Mouse (Mus musculus): ENCODE results near the gene Sult1b1. TPM values are rescaled to one million over a fixed set of nuclear protein-coding genes. Genes with fewer than 3 reads are reported as not detected.

Gene Sult1b1
- total and polyA plus RNA-seq, 3 experiments: not detected

DNA sequence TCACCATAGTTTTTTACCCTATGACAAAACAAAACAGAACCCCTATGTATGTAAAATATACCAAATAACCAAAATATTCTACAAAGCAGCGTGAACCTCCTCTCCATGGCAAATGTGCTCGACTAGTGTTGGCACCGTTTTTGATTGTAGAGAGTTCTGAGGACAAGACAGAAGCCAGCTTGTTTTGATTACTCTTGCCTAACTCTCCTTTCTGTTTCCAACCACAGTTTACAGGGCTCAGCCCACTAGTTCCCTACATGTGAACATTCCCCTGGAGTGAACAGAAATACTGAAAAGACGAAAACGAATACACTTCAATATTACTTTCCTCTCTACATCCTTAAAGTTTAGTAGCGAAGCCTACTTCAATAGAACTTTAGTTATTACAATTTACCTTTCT, 34.8 kb upstream of the Sult1b1 start:
- Histone ChIP-seq H3K36me3 (replicated peaks in 1 of 2; ENCODE audit: control insufficient read depth in 1 of 2, insufficient read depth in 1 of 2, low read length in 1 of 2) (no peaks in the 10 kb centered on the region), H3K4me2 (ENCODE audit: insufficient read depth, low read depth, poor library complexity, severe bottlenecking) (no peak overlapping the region), H3K27me3 (replicated peaks) (no peaks in the 10 kb centered on the region), H3K27ac (ENCODE audit: insufficient read depth, low read depth) (no peak overlapping the region), H3K9ac (ENCODE audit: insufficient read depth, low read depth) (no peak overlapping the region), H3K9me3 (replicated peaks; ENCODE audit: low read length) (no peaks in the 10 kb centered on the region), H3K79me2 (replicated peaks; ENCODE audit: control insufficient read depth, extremely low read depth, insufficient read depth, poor library complexity, severe bottlenecking) (no peaks in the 10 kb centered on the region), H3K4me3 (replicated peaks in 1 of 3; ENCODE audit: low read depth in 2 of 3, low read length in 2 of 3, poor library complexity in 1 of 3) (no peak overlapping the region), H3K4me1 (ENCODE audit: control insufficient read depth in 1 of 2, insufficient read depth in 2 of 2) (no peaks in the 10 kb centered on the region)
- in situ Hi-C loops (cut with MboI; ENCODE audit: low pct_ligation_motif_present, low pct_unique_long_range_greater_than_20kb, low sequenced_read_pairs): no loop called here
- TF ChIP-seq MEF2A (IDR thresholded peaks at IDR 0.05; ENCODE audit: borderline replicate concordance, low read depth, low read length) (no peak), CHD1 (IDR thresholded peaks at IDR 0.05; ENCODE audit: low read depth, low read length) (no peak), EP300 (IDR thresholded peaks at IDR 0.05; ENCODE audit: low read length) (no peak), BHLHE40 (IDR thresholded peaks at IDR 0.05; ENCODE audit: low read depth, low read length) (no peak), SIN3A (IDR thresholded peaks at IDR 0.05; ENCODE audit: low read length) (no peak), SMC3 (IDR thresholded peaks at IDR 0.05; ENCODE audit: low read depth, low read length) (no peak), CTCF (conservative IDR thresholded peaks at IDR 0.05 in 1 of 2, IDR thresholded peaks at IDR 0.05 in 1 of 2; ENCODE audit: low read depth in 2 of 2, low read length in 2 of 2) (no peak), IRF4 (IDR thresholded peaks at IDR 0.05; ENCODE audit: low read depth, low read length) (no peak), ZKSCAN1 (IDR thresholded peaks at IDR 0.05; ENCODE audit: borderline replicate concordance, low read depth, low read length) (no peak), RAD21 (IDR thresholded peaks at IDR 0.05; ENCODE audit: low read depth, low read length) (no peak), UBTF (IDR thresholded peaks at IDR 0.05; ENCODE audit: low read depth, low read length) (no peak)
- dilution Hi-C loops (cut with MboI; ENCODE audit: extremely low pct_ligation_motif_present, extremely low pct_unique_long_range_greater_than_20kb, low sequenced_read_pairs): no loop called here
- no peak for DNase-seq (ENCODE audit: extremely low read depth)

DNA sequence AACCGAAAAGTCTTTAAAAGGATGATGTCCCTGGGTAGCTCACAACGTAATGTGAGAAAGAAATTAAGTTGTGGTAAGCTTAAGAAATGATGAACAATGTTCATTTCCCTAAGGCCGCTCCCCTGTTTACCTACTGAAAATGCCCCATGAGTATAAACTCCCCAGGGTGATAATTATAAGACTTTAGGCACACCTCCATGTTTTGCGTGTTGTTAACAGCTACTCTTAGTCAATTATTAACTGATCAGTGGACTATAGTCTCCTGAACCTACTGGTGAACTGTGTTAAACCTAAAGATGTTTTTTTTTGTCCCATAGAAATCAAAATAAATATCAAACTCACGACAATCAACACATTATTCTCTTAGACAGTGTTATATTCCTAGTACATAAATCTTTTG, 30.9 kb upstream of the Sult1b1 start, which contains the start of gene Sult1d1:
TSS of gene Sult1d1 (minus strand) at position 183 of the 400 bp plus-strand sequence.
- H3K4me3 ChIP-seq (replicated peaks in 1 of 3; ENCODE audit: low read depth in 2 of 3, low read length in 2 of 3, poor library complexity in 1 of 3): no peak within 1 kb of the TSS
- no peak within 1 kb of the TSS for H3K4me2 ChIP-seq (ENCODE audit: insufficient read depth, low read depth, poor library complexity, severe bottlenecking)
- H3K27ac ChIP-seq (ENCODE audit: insufficient read depth, low read depth): no peak within 1 kb of the TSS
- H3K4me1 ChIP-seq (ENCODE audit: control insufficient read depth in 1 of 2, insufficient read depth in 2 of 2): no peaks in the 10 kb centered on the region
- in situ Hi-C loops (cut with MboI; ENCODE audit: low pct_ligation_motif_present, low pct_unique_long_range_greater_than_20kb, low sequenced_read_pairs): no loop called here
- no peak for DNase-seq (ENCODE audit: extremely low read depth)
- dilution Hi-C loops (cut with MboI; ENCODE audit: extremely low pct_ligation_motif_present, extremely low pct_unique_long_range_greater_than_20kb, low sequenced_read_pairs): no loop called here
- H3K9ac ChIP-seq (ENCODE audit: insufficient read depth, low read depth): no peak within 1 kb of the TSS
- no peaks in the 10 kb centered on the region for H3K79me2 ChIP-seq (replicated peaks; ENCODE audit: control insufficient read depth, extremely low read depth, insufficient read depth, poor library complexity, severe bottlenecking)
- TF ChIP-seq JUN (IDR thresholded peaks at IDR 0.05; ENCODE audit: insufficient read depth, low read depth, low read length) (no peak), MEF2A (IDR thresholded peaks at IDR 0.05; ENCODE audit: borderline replicate concordance, low read depth, low read length) (no peak), MAFK (IDR thresholded peaks at IDR 0.05; ENCODE audit: insufficient replicate concordance, low read length) (no peak), CHD1 (IDR thresholded peaks at IDR 0.05; ENCODE audit: low read depth, low read length) (no peak), MAZ (IDR thresholded peaks at IDR 0.05; ENCODE audit: low read depth, low read length) (no peak), USF2 (conservative IDR thresholded peaks at IDR 0.05; ENCODE audit: low read depth, low read length) (no peak), GABPA (IDR thresholded peaks at IDR 0.05; ENCODE audit: insufficient replicate concordance, low read depth, low read length) (no peak), SMC3 (IDR thresholded peaks at IDR 0.05; ENCODE audit: low read depth, low read length) (no peak), NELFE (IDR thresholded peaks at IDR 0.05; ENCODE audit: low read depth, low read length) (no peak), USF1 (IDR thresholded peaks at IDR 0.05; ENCODE audit: low read depth, low read length) (no peak), EP300 (IDR thresholded peaks at IDR 0.05; ENCODE audit: low read length) (no peak), MAX (IDR thresholded peaks at IDR 0.05; ENCODE audit: low read length) (no peak), UBTF (IDR thresholded peaks at IDR 0.05; ENCODE audit: low read depth, low read length) (no peak)
- no peaks in the 10 kb centered on the region for H3K27me3 ChIP-seq (replicated peaks)
- H3K36me3 ChIP-seq (replicated peaks in 1 of 2; ENCODE audit: control insufficient read depth in 1 of 2, insufficient read depth in 1 of 2, low read length in 1 of 2): no peaks in the 10 kb centered on the region
- H3K9me3 ChIP-seq (replicated peaks; ENCODE audit: low read length): no peaks in the 10 kb centered on the region
